Mouse (Mus musculus): ENCODE data around the gene Adarb2. TPM values are rescaled to one million over a fixed set of nuclear protein-coding genes. Genes with fewer than 3 reads are reported as not detected.
A peak's percentile ranks its signal among the peaks of the same experiment; 100 is the strongest.

Gene Adarb2
- total RNA-seq, 2 experiments from 2014 or later = 24.8 to 26.8 TPM

GRCm38 (mm10) chr13:8476237-8476636 lies 273.6 kb downstream of the Adarb2 start:
- intact Hi-C loops (cut with DNase I) = no loop called here
- peak in 1 of 2 experiments; percentile 7 for DNase-seq (ENCODE audit: low spot score in 2 of 2)

- intact Hi-C loops (cut with DNase I) = no loop called here
- no peak for DNase-seq (ENCODE audit: low spot score in 2 of 2)
These were observed 276.1 kb downstream of the Adarb2 start for GRCm38 (mm10) chr13:8478731-8479130.

DNA sequence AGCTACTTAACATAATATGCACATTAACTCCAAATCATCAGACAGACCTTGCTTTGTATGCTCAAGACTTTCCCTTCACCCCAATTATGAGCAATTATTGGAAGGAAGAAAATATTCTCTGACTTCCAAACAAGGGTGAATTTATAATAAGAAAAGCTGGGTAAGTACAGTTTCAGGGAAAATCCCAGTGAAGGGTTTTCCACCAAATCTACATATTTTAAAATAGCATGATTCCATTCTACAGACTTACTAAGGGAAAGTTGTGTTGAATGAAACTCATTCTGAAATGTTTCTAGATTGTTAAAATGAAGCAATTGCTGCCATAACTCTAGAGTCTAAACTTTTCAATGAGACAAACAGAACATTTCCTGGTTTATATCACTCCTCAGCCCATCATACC lies 277.3 kb downstream of the Adarb2 start:
- intact Hi-C loops (cut with DNase I) = no loop called here
- no peak for DNase-seq (ENCODE audit: low spot score in 2 of 2)

DNA sequence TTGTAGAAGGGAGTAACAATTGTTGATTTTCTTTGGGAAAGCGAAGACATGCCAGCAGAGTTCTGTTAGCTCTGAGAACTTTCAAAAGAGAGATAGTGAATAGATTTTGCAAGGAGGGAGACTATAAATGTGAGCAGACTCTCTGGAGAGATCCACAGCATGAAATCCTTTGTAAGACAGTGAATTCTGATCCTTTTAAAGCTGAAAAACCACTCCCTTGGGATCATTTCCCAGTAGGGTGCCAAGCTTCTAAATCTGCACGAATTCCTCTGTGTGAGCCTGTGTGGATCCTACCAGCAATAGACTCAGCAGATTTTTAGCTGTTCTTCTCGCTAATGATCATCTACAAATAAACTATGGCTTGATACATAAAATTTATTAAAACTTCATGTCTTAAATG lies 278.7 kb downstream of the Adarb2 start:
- intact Hi-C loops (cut with DNase I) = no loop called here
- DNase-seq (ENCODE audit: low spot score in 2 of 2) = no peak

DNA sequence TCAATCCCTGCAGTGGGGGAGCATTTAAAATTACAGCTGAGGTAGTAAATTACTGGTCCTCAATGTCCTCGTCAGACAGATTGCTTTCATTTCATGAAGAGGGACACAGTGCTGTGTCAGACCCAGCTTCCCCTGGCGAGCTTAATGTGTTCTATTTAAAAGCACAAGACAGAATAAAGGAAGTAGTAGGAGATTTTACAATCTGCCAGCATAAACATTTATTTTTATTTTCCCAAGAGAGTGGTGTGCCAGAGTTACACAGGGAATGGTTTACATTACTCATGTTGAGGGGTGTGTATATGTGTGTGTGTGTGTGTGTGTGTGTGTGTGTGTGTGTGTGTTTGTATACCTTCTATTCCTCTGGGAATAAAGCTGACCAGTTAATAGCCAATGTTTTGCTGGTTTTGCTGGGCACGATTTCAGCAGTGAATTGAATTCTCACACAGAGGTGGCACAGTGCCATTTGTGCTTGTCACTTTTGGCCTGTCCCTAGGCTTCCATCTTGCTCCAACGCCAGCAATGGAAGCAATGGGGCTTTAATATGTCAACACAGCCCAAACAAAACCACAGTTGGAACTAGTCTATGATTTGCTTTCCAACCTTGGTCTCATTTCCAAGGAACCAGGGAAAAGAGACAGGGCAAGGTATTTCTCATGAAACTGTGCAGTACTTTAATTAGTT lies 282.1 kb downstream of the Adarb2 start:
- peak; percentile 6 to 15 for DNase-seq (ENCODE audit: low spot score in 2 of 2)
- intact Hi-C loops (cut with DNase I) = no loop called here

DNA sequence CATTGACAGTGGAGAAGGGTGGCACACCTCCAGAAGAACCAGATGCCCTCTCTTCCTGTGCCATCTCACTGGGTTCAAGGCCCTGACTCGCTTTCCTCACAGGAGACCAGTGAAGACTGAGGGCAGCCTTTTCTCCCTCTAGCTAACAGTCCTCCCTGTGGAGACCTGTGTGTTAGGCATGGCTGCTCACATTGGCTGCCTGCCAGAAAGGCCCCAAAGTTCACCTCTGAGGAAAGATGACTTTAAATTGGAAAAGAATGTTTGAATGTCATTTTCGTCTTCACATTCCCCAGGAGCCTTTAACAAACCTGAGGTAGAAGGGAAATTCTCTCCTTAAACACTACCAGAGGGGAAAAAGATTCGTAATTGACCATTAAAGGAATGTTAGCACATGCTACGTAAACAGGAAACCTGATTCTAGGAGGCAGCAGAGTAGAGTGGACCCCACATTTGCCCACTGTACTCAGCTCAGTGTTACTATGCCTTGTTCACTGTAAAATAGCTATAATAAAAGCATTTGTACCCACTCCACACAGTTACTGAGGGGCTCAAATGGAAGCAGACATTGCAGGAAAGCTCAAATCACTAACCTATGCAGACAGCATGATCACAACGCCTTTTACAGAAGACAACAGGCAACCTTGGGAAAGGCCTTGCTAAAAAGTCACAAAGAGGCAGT lies 285.2 kb downstream of the Adarb2 start:
- no peak for DNase-seq (ENCODE audit: low spot score in 2 of 2)
- intact Hi-C loops (cut with DNase I) = no loop called here

DNA sequence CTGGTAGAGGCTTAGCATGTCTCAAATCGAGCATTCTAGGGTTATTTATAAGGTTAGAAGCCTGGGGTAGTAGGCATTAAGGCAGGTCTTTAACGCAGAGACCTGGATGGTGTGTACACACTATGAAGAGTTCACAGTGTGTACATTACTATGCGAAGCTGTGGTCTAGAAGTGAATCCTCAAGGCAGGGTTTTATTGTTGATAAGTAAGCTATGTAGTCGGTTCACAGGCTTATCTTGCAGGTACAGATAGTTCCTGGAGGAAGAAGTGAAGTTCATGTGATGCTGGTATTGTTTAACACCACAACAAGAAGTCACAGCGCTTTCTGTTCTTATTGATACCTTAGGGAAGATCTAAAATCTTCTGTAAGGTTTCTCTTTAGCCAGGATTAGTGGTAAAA lies 290.7 kb downstream of the Adarb2 start:
- DNase-seq (ENCODE audit: low spot score in 2 of 2) = no peak

GRCm38 (mm10) chr13:8499551-8499950 lies 296.9 kb downstream of the Adarb2 start:
- intact Hi-C loops (cut with DNase I) = no loop called here
- no peak for DNase-seq (ENCODE audit: low spot score in 2 of 2)

More for the DNA sequence above, 290.7 kb downstream of the Adarb2 start:
- intact Hi-C loops (cut with DNase I) = no loop called here

- intact Hi-C loops (cut with DNase I) = no loop called here
- no peak for DNase-seq (ENCODE audit: low spot score in 2 of 2)
These were observed 308.6 kb downstream of the Adarb2 start for GRCm38 (mm10) chr13:8511069-8511817.

GRCm38 (mm10) chr13:8515979-8516715 lies 313.5 kb downstream of the Adarb2 start:
- intact Hi-C loops (cut with DNase I) = no loop called here
- DNase-seq (ENCODE audit: low spot score in 2 of 2) = no peak

GRCm38 (mm10) chr13:8519204-8519603 lies 316.5 kb downstream of the Adarb2 start:
- intact Hi-C loops (cut with DNase I) = no loop called here
- DNase-seq (ENCODE audit: low spot score in 2 of 2) = no peak

DNA sequence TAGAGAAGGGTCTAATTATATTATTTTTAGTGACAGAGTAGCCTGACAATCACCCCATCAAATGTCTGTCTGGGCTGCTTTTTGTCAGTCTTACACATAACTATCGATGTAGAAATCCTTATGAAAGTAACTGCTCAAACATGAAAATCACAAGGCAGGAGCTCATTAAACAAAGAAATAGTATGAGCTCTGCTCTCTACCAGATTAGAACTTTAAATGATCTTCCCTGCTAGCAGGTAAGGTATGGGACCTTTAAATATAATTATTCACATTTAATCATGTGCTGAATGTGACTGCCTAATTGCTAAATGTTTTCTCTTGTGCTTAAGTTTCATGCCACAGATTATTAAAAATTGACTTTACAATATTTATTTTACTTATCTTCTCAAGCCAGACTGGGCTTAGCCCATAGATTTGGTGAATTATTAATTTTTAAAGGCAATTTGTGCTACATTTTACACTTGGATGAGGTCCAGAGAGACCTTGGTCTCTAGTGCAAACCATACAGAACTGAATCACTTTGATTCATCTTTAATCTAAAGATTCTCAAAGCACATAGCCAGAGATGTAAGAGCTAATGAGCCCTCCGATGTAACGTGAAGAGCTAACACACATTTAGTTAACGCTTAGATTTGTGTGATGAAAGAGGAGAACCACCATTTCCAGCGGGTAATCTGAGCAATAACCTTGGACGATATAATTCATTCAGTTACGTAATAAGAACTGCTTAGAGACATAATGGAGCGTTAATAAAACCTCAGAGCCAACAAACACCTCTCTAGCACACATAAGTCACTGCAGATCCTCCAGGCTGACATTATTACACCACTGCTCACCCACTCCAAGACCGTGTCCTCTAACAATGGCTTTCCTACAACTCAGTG lies 323.3 kb downstream of the Adarb2 start:
- intact Hi-C loops (cut with DNase I) = no loop called here

GRCm38 (mm10) chr13:8534265-8535113 lies 331.8 kb downstream of the Adarb2 start:
- intact Hi-C loops (cut with DNase I) = no loop called here
- no peak for DNase-seq (ENCODE audit: low spot score in 2 of 2)

More for the DNA sequence above, 323.3 kb downstream of the Adarb2 start:
- no peak for DNase-seq (ENCODE audit: low spot score in 2 of 2)

DNA sequence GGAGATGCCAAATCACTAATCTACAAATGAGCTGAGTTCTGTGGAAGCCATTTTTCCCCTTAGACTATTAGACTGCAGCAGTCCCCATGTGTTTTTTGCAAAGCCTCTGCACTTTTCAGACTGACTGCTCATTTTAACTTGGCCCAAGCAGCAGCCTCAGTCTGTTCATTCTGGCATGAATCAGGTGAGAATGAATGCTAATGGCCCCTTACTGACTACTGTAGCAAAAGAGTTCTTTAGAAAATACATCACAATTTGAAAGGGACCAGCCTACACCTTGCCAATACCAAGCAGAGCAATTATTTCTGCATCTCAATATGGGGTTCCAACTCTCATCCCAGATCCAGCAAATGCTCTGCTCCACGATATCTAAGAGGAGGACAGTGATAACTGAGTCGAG lies 335.8 kb downstream of the Adarb2 start:
- intact Hi-C loops (cut with DNase I) = no loop called here
- DNase-seq (ENCODE audit: low spot score in 2 of 2) = no peak

DNA sequence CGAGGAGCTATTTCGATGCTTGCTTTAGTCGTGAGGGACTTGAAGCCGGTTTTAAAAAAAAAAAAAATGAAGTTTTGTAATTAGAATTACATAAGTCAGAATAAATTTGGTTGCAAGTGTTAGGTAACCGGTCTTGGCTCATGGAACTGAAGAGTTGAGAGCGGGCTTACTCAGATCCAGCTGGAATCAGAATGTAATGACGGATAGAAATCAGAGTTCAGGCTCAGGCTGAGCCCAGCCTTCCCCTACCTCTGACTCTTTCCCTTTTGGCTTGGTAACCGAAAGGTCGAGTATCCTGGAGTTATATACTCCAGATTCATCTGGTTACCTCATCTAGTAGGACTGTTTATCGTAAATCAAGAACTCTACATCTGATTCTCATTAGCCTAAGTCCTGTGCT lies 336.2 kb downstream of the Adarb2 start:
- DNase-seq (ENCODE audit: low spot score in 2 of 2) = no peak

GRCm38 (mm10) chr13:8542684-8543083 lies 340.0 kb downstream of the Adarb2 start:
- no peak for DNase-seq (ENCODE audit: low spot score in 2 of 2)
- intact Hi-C loops (cut with DNase I) = no loop called here

More for the DNA sequence above, 336.2 kb downstream of the Adarb2 start:
- intact Hi-C loops (cut with DNase I) = no loop called here

DNA sequence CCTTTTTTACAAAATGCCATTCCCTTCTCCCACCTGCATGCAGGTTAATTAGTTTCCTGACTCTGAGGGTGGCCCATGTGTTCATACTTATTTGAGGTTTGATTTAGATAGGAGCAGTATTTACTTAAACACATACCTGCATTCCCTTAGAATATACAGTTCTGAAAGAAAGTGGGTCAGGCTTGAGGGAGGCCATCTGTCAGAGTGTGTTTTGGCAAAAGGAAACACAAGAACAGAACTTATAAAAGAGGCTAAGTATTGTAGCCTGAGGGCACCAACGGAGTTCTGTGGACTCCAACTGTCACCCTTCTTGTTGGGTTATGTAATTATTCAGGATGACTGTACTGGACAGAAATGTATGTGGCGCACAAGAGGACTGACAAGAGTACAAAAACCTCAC lies 349.6 kb downstream of the Adarb2 start:
- DNase-seq (ENCODE audit: low spot score in 2 of 2) = no peak
- intact Hi-C loops (cut with DNase I) = no loop called here

GRCm38 (mm10) chr13:8557784-8558183 lies 355.1 kb downstream of the Adarb2 start:
- intact Hi-C loops (cut with DNase I) = no loop called here
- no peak for DNase-seq (ENCODE audit: low spot score in 2 of 2)

All from left cerebral cortex, postnatal 14 days (tissue).